Mouse (Mus musculus) ovary, adult 18-20 months (tissue): ENCODE results near the gene A1cf.

ENCODE experiments used
- DNase-seq: peaks from one replicate; pipeline ENCODE4 v3.0.0; 2022; ENCODE audit warnings: low spot score, mixed read lengths

A1cf gene

DNA sequence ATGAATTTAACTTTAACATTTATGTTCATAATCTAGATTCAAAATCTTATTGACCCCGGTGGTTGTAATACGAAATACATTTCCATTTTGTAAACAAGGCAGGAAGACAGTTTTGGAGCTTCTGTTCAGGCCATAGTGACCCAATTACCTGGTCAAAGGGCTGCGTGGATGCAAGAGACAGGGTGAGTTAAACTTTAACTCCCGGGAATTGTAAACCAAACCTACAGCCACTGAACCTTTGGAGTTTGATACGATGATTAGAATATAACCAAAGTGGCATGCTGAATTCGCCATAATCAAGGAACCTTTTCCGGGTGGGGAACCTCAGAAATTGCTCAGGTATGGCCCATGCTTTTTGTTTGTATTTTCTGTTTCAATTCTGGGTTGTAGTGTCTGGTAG lies at the start of gene A1cf:
Gene A1cf (plus strand): TSS at position 244 of the 400 bp plus-strand sequence.
- DNase-seq, result no peak

DNA sequence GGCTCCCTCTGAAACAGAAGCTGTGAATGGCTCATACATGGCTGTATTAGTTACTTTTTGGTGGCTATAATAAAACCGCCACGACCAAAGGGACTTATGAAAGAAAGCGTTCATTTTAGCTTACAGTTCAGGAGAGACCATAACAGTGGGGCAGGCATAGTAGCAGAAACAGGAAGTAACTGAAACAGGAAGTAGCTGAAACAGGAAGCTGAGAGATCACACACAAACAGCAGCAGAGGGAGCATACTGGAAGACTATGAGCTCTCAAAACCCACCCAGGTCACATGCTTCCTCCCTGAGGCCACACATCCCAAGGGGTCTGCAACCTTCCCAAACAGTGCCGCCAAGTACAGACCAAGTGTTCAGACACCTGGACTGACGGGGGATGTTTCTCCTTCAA lies 34.3 kb upstream of the A1cf start:
- no peak for DNase-seq

GRCm38 (mm10) chr19:31861909-31862308 lies 6.7 kb upstream of the A1cf start:
- DNase-seq, result no peak

- DNase-seq, result no peak
Observed at GRCm38 (mm10) chr19:31862512-31863249, 5.9 kb upstream of the A1cf start.

- DNase-seq, result no peak
Observed at GRCm38 (mm10) chr19:31865451-31865850, 3.1 kb upstream of the A1cf start.

DNA sequence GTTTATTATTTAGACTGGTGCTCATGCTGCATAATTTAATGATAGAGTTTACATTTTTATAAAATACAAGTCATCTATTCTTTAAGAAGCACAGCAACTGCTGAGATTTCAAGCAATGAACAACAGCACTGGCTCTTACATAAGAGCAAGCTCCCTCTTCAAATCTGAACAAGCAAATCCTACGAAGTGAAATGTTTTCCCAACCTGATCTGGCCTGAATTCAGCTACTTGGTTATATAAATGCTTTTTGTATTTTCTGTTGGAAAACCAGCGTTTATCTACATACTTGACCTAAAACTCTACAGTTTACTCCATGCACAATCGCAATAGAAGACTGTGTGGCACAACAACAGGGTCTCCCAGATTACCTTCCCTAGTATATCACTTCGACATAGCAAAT lies 488 bp upstream of the A1cf start:
- DNase-seq, result no peak

DNA sequence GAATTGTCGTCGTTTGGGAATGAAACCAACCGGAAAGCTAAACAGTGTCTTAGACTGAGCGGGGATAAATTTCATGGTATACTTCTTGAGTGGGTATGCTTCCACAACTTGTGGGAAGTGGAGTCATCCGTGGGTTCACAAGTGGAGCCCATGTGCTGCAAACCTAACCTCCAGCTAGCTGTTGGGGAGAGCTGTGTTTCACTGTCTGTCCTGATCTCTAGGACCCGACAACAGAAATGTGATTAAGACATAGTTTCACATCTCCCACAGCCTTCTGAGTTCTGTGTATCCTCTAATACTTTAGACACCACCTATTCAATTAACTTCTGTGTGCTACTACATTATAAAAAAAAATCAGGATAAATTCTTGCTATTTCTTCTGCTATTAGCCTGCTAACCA lies 407 bp downstream of the A1cf start:
- no peak for DNase-seq

DNA sequence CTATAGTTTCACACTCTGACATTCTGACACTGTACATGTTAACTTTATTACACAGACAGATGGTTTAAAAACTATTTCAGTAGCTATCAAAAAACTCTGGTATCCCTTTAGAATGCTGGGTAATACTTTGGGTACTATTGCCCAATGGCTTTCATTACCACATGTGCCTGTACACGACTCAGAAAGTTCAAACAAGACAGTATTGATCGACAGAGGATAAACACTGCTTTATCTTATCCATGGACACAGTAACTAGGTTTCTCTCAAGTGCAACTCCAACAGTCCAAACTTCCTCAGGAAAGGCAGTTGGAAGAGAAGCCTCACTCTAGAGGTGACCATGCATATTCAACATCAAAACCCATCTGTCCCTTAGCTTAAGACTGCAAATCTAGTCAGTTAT lies 2.8 kb downstream of the A1cf start:
- no peak for DNase-seq

DNA sequence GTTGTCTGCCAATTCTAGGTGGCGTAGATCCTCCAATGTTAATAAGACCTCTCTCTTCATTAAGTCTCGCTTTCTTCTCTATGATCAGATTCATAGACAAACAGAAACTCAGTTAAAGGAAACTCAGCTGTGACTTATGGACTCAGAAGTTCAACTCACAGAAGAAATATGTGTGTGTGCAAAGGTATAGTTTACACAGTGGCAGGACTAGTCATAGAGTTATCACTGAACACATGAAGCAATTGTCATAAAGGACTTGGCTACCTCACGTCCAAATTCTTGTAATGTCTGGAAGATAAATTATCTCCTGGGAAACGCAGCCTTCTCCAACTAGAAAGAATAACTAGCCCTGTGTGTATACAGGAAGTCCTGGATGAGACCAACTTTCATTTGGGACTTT lies 9.4 kb downstream of the A1cf start:
- DNase-seq, result no peak

DNA sequence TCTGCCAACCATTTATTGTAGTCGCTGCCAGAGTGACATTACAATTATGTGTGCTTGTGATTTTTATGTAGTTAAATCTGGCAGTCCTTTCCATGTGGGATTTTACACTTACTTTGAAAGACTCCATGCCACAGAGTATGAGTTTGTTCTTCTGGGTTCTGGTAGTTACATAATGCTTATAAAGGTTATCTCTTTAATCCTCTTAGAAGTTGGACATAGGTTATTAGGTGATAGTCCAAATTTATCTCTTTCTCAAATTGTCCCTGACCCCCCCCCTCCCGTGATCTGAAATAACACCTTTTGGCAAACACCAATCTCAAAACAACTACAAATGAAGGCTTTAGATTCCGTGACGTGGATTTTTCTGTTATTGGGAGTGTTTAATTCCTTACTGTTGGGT lies 16.0 kb downstream of the A1cf start:
- DNase-seq, result no peak

DNA sequence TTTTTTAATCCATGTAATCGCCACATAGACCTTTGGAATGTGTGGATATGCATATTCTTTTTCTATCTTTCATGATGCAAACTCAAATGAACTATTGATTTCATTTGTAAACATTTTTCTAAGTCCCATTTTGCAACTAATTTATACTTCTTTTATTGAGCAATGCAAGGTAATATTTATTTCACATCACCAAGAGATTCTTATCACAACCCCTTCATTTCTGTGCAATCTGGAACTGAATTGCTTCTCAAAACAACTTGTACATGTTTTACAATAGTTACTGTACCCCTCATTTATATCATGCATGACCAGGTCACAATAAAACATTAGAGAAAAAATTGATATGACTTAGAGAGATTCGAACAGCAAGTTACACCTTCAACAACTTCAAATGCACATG lies 18.7 kb downstream of the A1cf start:
- no peak for DNase-seq

GRCm38 (mm10) chr19:31889988-31890387 lies 21.4 kb downstream of the A1cf start:
- DNase-seq, result no peak

DNA sequence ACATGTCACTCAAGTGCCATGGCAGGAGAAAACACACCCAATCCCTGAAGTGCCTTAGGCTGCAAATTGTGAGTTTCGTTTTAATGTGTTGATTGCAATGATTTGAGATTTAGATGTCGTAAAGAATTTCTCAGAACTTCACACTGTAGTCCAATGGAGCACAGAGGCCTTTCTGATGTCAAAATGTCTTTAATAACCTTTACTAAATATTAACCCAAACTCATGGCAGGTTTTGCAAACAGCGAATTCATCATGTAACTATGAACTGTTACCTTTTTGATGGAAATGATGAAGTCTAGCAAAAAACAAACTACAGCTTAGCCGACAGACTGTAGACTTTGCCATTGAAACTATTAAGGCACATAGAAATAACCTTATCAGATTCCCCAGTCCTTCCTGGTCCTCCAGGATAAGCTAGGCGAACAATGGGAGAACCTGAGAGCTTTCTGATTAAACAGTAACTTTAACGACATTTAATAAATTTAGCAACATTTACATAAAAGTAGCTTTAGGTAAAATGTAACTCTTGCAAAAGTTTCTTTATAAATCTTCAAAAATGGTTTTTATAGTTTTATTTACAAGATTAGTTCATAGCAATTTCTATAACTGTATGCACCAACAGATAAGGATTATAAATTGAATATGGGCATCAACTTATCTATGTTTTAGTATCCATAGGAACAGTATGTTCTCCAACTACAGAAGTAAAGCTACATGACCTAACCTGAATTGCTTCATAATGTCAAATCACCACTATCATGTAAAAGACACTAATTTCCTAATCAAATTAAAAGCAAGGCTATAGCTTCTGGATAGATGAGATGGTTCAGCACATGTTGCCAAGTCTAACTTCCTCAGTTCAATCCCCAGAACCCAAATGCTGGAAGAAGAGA lies 22.7 kb downstream of the A1cf start:
- no peak for DNase-seq

GRCm38 (mm10) chr19:31895971-31896370 lies 27.4 kb downstream of the A1cf start:
- no peak for DNase-seq

GRCm38 (mm10) chr19:31896711-31897110 lies 28.1 kb downstream of the A1cf start:
- DNase-seq, result no peak

- no peak for DNase-seq
Observed at GRCm38 (mm10) chr19:31905671-31906070, 37.1 kb downstream of the A1cf start.

DNA sequence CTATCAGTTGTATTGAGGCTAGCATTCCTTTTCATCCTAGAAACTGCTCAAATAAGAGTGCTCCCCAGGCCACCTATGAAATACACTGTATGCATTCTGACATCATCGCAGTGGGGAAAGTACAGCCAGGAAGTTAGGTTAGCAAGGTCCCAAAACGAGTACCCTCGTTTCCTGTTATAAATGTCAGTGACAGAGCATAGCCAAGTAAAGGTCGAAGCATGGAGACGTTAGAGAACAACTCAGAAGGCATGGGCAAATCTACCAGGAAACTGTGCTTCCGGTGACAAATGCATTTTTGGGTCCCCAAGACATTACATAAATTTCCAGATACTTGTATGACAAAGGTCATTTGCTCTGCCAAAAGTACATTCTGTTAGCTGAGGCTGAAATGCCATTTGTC lies 41.9 kb downstream of the A1cf start:
- no peak for DNase-seq

- no peak for DNase-seq
Observed at GRCm38 (mm10) chr19:31913946-31914345, 45.4 kb downstream of the A1cf start.

DNA sequence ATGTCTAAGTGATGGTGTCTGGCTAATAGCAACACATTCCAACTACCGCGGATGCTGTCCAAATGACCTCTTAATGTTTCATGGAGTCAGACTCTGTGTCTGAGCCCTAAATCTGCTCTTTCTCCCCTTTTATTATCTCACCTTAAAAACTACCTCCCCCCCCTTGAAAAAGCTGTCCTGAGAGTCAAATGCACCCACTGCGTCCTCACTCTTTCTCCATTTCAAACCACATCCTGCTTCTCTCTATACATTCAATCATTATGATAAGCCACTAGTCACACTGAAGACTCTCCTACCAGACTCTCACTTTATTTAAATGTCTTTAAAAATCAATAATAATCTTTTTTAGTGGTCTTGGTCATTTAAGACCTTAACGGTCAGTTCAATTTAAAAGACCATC lies 51.8 kb downstream of the A1cf start:
- no peak for DNase-seq

- no peak for DNase-seq
Observed at GRCm38 (mm10) chr19:31921852-31922251, 53.3 kb downstream of the A1cf start.

- DNase-seq, result no peak
Observed at GRCm38 (mm10) chr19:31923615-31924352, 55.2 kb downstream of the A1cf start.

DNA sequence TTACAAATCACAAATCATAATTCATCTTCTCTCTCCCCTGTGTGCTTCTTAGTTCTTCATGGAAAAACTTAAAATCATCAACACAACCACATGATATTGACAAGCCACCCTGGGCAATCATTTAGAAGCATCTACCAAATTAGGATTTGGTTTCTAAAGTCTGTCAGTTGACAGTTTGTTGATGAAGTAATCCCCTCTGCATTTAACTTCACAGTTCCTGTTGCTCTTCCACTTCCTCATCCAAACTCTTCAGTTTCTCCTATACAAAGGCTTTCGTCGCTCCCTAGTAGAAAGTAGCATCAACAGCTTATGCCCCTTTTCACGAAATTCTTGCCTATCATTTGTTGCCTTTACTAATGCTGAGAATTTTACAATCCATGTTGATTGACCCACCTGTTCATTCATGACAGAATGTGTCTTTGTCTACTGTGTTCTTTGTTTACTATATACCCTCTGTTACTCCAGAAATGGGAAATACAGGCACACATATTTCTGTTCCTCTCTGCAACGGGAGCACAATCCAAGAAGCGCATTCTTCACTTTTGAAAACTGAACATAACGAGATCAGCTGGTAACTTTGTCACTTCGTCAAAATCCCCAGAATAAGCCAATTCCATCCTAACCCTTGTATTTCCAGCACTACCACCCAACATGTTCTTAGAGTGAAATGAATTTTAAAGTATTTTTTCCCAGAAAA lies 82.4 kb downstream of the A1cf start:
- no peak for DNase-seq
